Comparison of ENCODE assay signal across 21 mouse cellular contexts in the genomic region with DNA sequence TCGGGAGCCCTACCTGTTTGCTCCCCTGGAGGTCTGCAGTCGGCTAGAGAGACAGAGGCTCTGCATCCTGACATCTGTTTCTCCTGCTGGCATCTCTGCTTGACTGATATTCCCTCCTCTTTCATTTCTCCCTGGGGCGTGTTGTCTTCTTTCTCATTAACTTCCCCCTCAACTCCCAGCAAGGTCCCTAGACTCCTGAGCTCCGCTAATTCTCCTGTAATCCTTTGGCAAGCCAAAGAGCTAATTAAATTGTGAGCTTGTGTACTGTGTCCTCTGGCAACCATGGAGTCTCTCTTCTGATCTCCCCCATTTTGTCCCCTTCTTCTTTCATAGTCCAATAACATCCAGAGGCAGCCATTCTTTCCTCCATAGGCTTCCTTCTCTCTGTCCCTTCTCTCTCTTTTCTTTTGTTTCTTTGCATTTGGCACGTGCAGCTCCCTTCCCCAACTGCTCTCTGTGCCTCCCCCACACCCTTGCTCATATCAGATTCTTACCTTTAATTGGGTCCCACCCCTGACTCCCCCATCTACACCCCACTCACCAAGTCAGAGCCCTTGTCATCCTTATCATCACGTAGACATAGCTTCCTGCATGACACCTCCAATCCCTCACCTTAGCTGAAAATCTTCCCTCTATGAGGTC. TPM values are rescaled to one million over a fixed set of nuclear protein-coding genes. Genes with fewer than 3 reads are reported as not detected.
DNase-seq lines count a peak whose midpoint lies in the region; ATAC-seq and TF ChIP-seq lines count a peak whose summit lies in the region.
"Had no signal": no experiment of that assay in that cellular context is flagged by ENCODE, and none has a peak within 500 bp of the region (broad histone marks: within the 10 kb centered on the region; RNA-seq: fewer than 3 reads in every experiment).

No protein-coding gene starts in this region.

- no peak for TF ChIP-seq POLR2A in brain, embryonic 14.5 days (IDR thresholded peaks at IDR 0.05; ENCODE audit: borderline replicate concordance, extremely low read depth, insufficient read depth, insufficient read length, poor library complexity, severe bottlenecking)

- H3K27ac ChIP-seq in forebrain, embryonic 12.5 days: peak overlapping the region; percentile 25; the same call in 1 of the 2 replicates
- no peak overlapping the region for H3K27ac ChIP-seq in forebrain, embryonic 10.5 days
- H3K27ac ChIP-seq in layer of hippocampus, adult 2 months: peak overlapping the region; percentile 61; the same call in 1 of the 2 replicates
- peak overlapping the region; percentile 44 for H3K27ac ChIP-seq in neural tube, embryonic 14.5 days (ENCODE audit: low read depth, low read length)
- H3K27ac ChIP-seq: embryonic facial prominence, embryonic 15.5 days; heart, embryonic 15.5 days; kidney, postnatal 0 days had no signal

- no peak for DNase-seq in forebrain, embryonic 10.5 days (ENCODE audit: extremely low spot score, low spot score)
- DNase-seq in layer of hippocampus, adult 2 months (ENCODE audit: low spot score in 2 of 2): no peak
- no peak for DNase-seq in layer of hippocampus, adult 11-12 months (ENCODE audit: low spot score)
- DNase-seq in brain, embryonic 14.5 days (ENCODE audit: low read depth): peak; percentile 64
- DNase-seq in frontal cortex, postnatal 10 days (ENCODE audit: low spot score in 2 of 2): no peak
- DNase-seq: adrenal gland, adult 2 months; cerebellum, adult 18-20 months; cerebellum, postnatal 14 days; heart, postnatal 36 days; kidney, adult 2 months; lung, postnatal 4 days; right cerebral cortex, postnatal 4 days; thymus, postnatal 14 days had no signal

- no peak overlapping the region for H3K4me2 ChIP-seq in forebrain, embryonic 12.5 days
- H3K4me2 ChIP-seq in neural tube, embryonic 14.5 days (ENCODE audit: low read depth, low read length): peak overlapping the region; percentile 2; the same call in 1 of the 2 replicates
- H3K4me2 ChIP-seq: embryonic facial prominence, embryonic 15.5 days; heart, embryonic 15.5 days had no signal

- H3K36me3 ChIP-seq in forebrain, embryonic 12.5 days (replicated peaks): no peaks in the 10 kb centered on the region
- H3K36me3 ChIP-seq in forebrain, embryonic 10.5 days (replicated peaks): no peaks in the 10 kb centered on the region
- H3K36me3 ChIP-seq in neural tube, embryonic 14.5 days (ENCODE audit: control insufficient read depth, insufficient read depth, low read length): no peaks in the 10 kb centered on the region
- H3K36me3 ChIP-seq: embryonic facial prominence, embryonic 15.5 days; heart, embryonic 15.5 days had no signal

- no peak for ATAC-seq in forebrain, embryonic 12.5 days (ENCODE audit: low FRiP score)
- ATAC-seq in neural tube, embryonic 14.5 days (ENCODE audit: low read depth): no peak
- ATAC-seq: CD4-positive, CD25-positive, alpha-beta regulatory T cell, adult 4 months had no signal

- no peak overlapping the region for H3K9ac ChIP-seq in forebrain, embryonic 12.5 days
- H3K9ac ChIP-seq in neural tube, embryonic 14.5 days (replicated peaks; ENCODE audit: low read depth, low read length): no peak overlapping the region
- H3K9ac ChIP-seq: embryonic facial prominence, embryonic 15.5 days; heart, embryonic 15.5 days had no signal

- no peak for TF ChIP-seq CTCF in layer of hippocampus, adult 2 months (conservative IDR thresholded peaks at IDR 0.05)
- no peak for TF ChIP-seq CTCF in brain, embryonic 14.5 days (IDR thresholded peaks at IDR 0.05; ENCODE audit: borderline replicate concordance, extremely low read depth, insufficient read depth, insufficient read length)

- no peaks in the 10 kb centered on the region for H3K9me3 ChIP-seq in forebrain, embryonic 12.5 days
- no peaks in the 10 kb centered on the region; the same call in 1 of the 2 replicates for H3K9me3 ChIP-seq in forebrain, embryonic 10.5 days
- H3K9me3 ChIP-seq in neural tube, embryonic 14.5 days (ENCODE audit: control insufficient read depth, low read length): no peaks in the 10 kb centered on the region
- H3K9me3 ChIP-seq: embryonic facial prominence, embryonic 15.5 days; heart, embryonic 15.5 days had no signal

- H3K4me1 ChIP-seq in forebrain, embryonic 12.5 days: peaks cover 18% of the 10 kb centered on the region
- H3K4me1 ChIP-seq in forebrain, embryonic 10.5 days: peaks cover 34% of the 10 kb centered on the region
- H3K4me1 ChIP-seq in neural tube, embryonic 14.5 days (ENCODE audit: control insufficient read depth, insufficient read depth, low read length): peaks cover 17% of the 10 kb centered on the region

- peaks cover 13% of the 10 kb centered on the region for H3K27me3 ChIP-seq in forebrain, embryonic 12.5 days
- H3K27me3 ChIP-seq in forebrain, embryonic 10.5 days (ENCODE audit: poor library complexity, severe bottlenecking): peaks cover 32% of the 10 kb centered on the region
- H3K27me3 ChIP-seq in neural tube, embryonic 14.5 days (ENCODE audit: control insufficient read depth, insufficient read depth, low read length): no peaks in the 10 kb centered on the region
- H3K27me3 ChIP-seq: embryonic facial prominence, embryonic 15.5 days had no signal

- WGBS in forebrain, embryonic 12.5 days: 8% methylated on average over 6 of the region's 6 CpGs
- 13% methylated on average over 6 of the region's 6 CpGs for WGBS in forebrain, embryonic 10.5 days
- whole genome bisulfite sequencing in neural tube, embryonic 14.5 days: 30% methylated on average over 6 of the region's 6 CpGs

- H3K4me3 ChIP-seq in forebrain, embryonic 12.5 days (replicated peaks): no peak overlapping the region
- no peak overlapping the region for H3K4me3 ChIP-seq in forebrain, embryonic 10.5 days
- H3K4me3 ChIP-seq in layer of hippocampus, adult 2 months: no peak overlapping the region
- no peak overlapping the region for H3K4me3 ChIP-seq in neural tube, embryonic 14.5 days (ENCODE audit: low read depth, low read length)
- H3K4me3 ChIP-seq: embryonic facial prominence, embryonic 15.5 days; heart, embryonic 15.5 days had no signal

RNA-seq across cellular contexts. Expression of a gene that starts 5.4 kb away (rescaled TPM):
- polyA plus RNA-seq in forebrain, embryonic 12.5 days (2016; fragmentation: Nextera tagmentation; extraction: Ambion mirVana): 15.9 and 28.0 TPM in 2 replicates
- polyA plus RNA-seq in forebrain, embryonic 10.5 days (2016; fragmentation: Nextera tagmentation; extraction: Ambion mirVana): 3.1 and 3.4 TPM in 2 replicates
- 100 to 1,000 TPM; 184 to 200 TPM for total RNA-seq in layer of hippocampus, adult 2 months (2021)
- 165 and 182 TPM in 2 replicates for polyA plus RNA-seq in brain, embryonic 14.5 days (2012; rRNA removed)
- polyA plus RNA-seq in neural tube, embryonic 14.5 days (2014; fragmentation: Nextera tagmentation; extraction: Ambion mirVana): 135 and 143 TPM in 2 replicates
- total RNA-seq: megakaryocyte-erythroid progenitor cell, adult 5-6 weeks; neutrophil, adult 5-6 weeks had no signal

RNA-seq across cellular contexts. Expression of a gene that starts 24.3 kb away (rescaled TPM):
- polyA plus RNA-seq in forebrain, embryonic 12.5 days (2016; fragmentation: Nextera tagmentation; extraction: Ambion mirVana): 59.1 and 61.2 TPM in 2 replicates
- 59.1 and 61.4 TPM in 2 replicates for polyA plus RNA-seq in forebrain, embryonic 10.5 days (2016; fragmentation: Nextera tagmentation; extraction: Ambion mirVana)
- 10 to 100 TPM; 38.1 to 39.5 TPM for total RNA-seq in layer of hippocampus, adult 2 months (2021)
- polyA plus RNA-seq in brain, embryonic 14.5 days (2012; rRNA removed): 42.3 and 44.8 TPM in 2 replicates
- 47.5 and 50.4 TPM in 2 replicates for polyA plus RNA-seq in neural tube, embryonic 14.5 days (2014; fragmentation: Nextera tagmentation; extraction: Ambion mirVana)

RNA-seq across cellular contexts. Expression of a gene that starts 24.4 kb away (rescaled TPM):
- polyA plus RNA-seq in forebrain, embryonic 12.5 days (2016; fragmentation: Nextera tagmentation; extraction: Ambion mirVana): 188 and 192 TPM in 2 replicates
- polyA plus RNA-seq in forebrain, embryonic 10.5 days (2016; fragmentation: Nextera tagmentation; extraction: Ambion mirVana): 201 and 203 TPM in 2 replicates
- total RNA-seq in layer of hippocampus, adult 2 months (2021): 100 to 1,000 TPM; 224 to 255 TPM
- 144 and 185 TPM in 2 replicates for polyA plus RNA-seq in brain, embryonic 14.5 days (2012; rRNA removed)
- polyA plus RNA-seq in neural tube, embryonic 14.5 days (2014; fragmentation: Nextera tagmentation; extraction: Ambion mirVana): 229 and 259 TPM in 2 replicates

RNA-seq across cellular contexts. Expression of a gene that starts 33.3 kb away (rescaled TPM):
- polyA plus RNA-seq in forebrain, embryonic 12.5 days (2016; fragmentation: Nextera tagmentation; extraction: Ambion mirVana): 214 and 215 TPM in 2 replicates
- polyA plus RNA-seq in forebrain, embryonic 10.5 days (2016; fragmentation: Nextera tagmentation; extraction: Ambion mirVana): 245 and 249 TPM in 2 replicates
- 100 to 1,000 TPM; 114 to 129 TPM for total RNA-seq in layer of hippocampus, adult 2 months (2021)
- 145 and 167 TPM in 2 replicates for polyA plus RNA-seq in brain, embryonic 14.5 days (2012; rRNA removed)
- 277 and 280 TPM in 2 replicates for polyA plus RNA-seq in neural tube, embryonic 14.5 days (2014; fragmentation: Nextera tagmentation; extraction: Ambion mirVana)

RNA-seq across cellular contexts. Expression of a gene that starts 59.9 kb away (rescaled TPM):
- 172 and 183 TPM in 2 replicates for polyA plus RNA-seq in forebrain, embryonic 12.5 days (2016; fragmentation: Nextera tagmentation; extraction: Ambion mirVana)
- polyA plus RNA-seq in forebrain, embryonic 10.5 days (2016; fragmentation: Nextera tagmentation; extraction: Ambion mirVana): 156 and 161 TPM in 2 replicates
- total RNA-seq in layer of hippocampus, adult 2 months (2021): 100 to 1,000 TPM; 145 to 147 TPM
- polyA plus RNA-seq in brain, embryonic 14.5 days (2012; rRNA removed): 119 and 130 TPM in 2 replicates
- polyA plus RNA-seq in neural tube, embryonic 14.5 days (2014; fragmentation: Nextera tagmentation; extraction: Ambion mirVana): 77.6 and 80.8 TPM in 2 replicates
